Mouse (Mus musculus) ES-E14 (cell line): ENCODE results near the gene Tesmin.

Source experiments
- CHD2 ChIP-seq: IDR thresholded peaks from 2 replicates; pipeline ENCODE4 v1.6.1; 2014; ENCODE audit warnings: mild to moderate bottlenecking, low read depth, low read length, inconsistent platforms
- HCFC1 ChIP-seq: IDR thresholded peaks from 2 replicates; pipeline ENCODE4 v1.6.1; 2012; ENCODE audit warnings: low read length, inconsistent platforms, borderline replicate concordance; ENCODE audit not compliant: insufficient read depth
- MAFK ChIP-seq: IDR thresholded peaks from 2 replicates; pipeline ENCODE4 v1.6.1; 2014; ENCODE audit warnings: mild to moderate bottlenecking, low read depth, low read length, inconsistent platforms; ENCODE audit not compliant: insufficient read depth
- ZC3H11A ChIP-seq: IDR thresholded peaks from 2 replicates; pipeline ENCODE4 v1.6.1; 2012; ENCODE audit warnings: low read depth, mild to moderate bottlenecking, inconsistent platforms, low read length, borderline replicate concordance
- ZNF384 ChIP-seq: IDR thresholded peaks from 2 replicates; pipeline ENCODE4 v1.6.1; 2012; ENCODE audit warnings: low read depth, low read length, inconsistent platforms

GRCm38 (mm10) chr19:3404030-3404429 lies 15.4 kb downstream of the Tesmin start:
- TF ChIP-seq MAFK (no peak), HCFC1 (no peak), ZC3H11A (no peak), CHD2 (no peak), ZNF384 (no peak)
